Mouse (Mus musculus) CD4-positive, CD25-positive, alpha-beta regulatory T cell, adult 4 months (primary cell): ENCODE results near the gene Ntf3. TPM values are rescaled to one million over a fixed set of nuclear protein-coding genes. Genes with fewer than 3 reads are reported as not detected.

ENCODE experiments used
- ATAC-seq: one replicate; pipeline ENCODE4 v1.8.0; 2017
- polyA plus RNA-seq, 2 experiments: library from polyadenylated mRNA; unstranded; fragments of 100-300 nt; shearing (Covaris generic); gene quantifications; one replicate each; pipeline ENCODE4 v1.2.1; 2017

Ntf3 gene
- polyA plus RNA-seq, 2 experiments from 2014 or later: not detected

GRCm38 (mm10) chr6:126102571-126102970, 64.1 kb downstream of the Ntf3 start:
- ATAC-seq: no peak

GRCm38 (mm10) chr6:126102007-126102406, 64.7 kb downstream of the Ntf3 start:
- ATAC-seq: no peak

GRCm38 (mm10) chr6:126100579-126100978, 66.1 kb downstream of the Ntf3 start:
- no peak for ATAC-seq

GRCm38 (mm10) chr6:126097471-126097870, 69.2 kb downstream of the Ntf3 start:
- no peak for ATAC-seq

GRCm38 (mm10) chr6:126096085-126096484, 70.6 kb downstream of the Ntf3 start:
- no peak for ATAC-seq

- no peak for ATAC-seq
Observed at GRCm38 (mm10) chr6:126095041-126095440, 71.7 kb downstream of the Ntf3 start.

- no peak for ATAC-seq
Observed at GRCm38 (mm10) chr6:126092026-126092425, 74.7 kb downstream of the Ntf3 start.

- ATAC-seq: no peak
Observed at GRCm38 (mm10) chr6:126090063-126090462, 76.6 kb downstream of the Ntf3 start.

- ATAC-seq: no peak
Observed at GRCm38 (mm10) chr6:126088489-126089265, 78.0 kb downstream of the Ntf3 start.

- ATAC-seq: no peak
Observed at GRCm38 (mm10) chr6:126086321-126086950, 80.3 kb downstream of the Ntf3 start.

- no peak for ATAC-seq
Observed at GRCm38 (mm10) chr6:126080531-126080930, 86.2 kb downstream of the Ntf3 start.

GRCm38 (mm10) chr6:126057706-126058105, 109.0 kb downstream of the Ntf3 start:
- ATAC-seq: no peak

GRCm38 (mm10) chr6:126053136-126053535, 113.6 kb downstream of the Ntf3 start:
- ATAC-seq: no peak
